Mouse (Mus musculus) layer of hippocampus, postnatal 36 days (tissue): ENCODE measurements at regions not wholly inside any gene's neighbourhood (a gene's known extent, or its start where the extent isn't known, plus 50 kb on each side); places are given as distances from the start of the nearest gene placed in this dataset.
A peak's percentile ranks its signal among the peaks of the same experiment; 100 is the strongest.

Experiments used
- DNase-seq, 2 experiments: peaks; one replicate each; pipeline ENCODE4 v3.0.0; 2022

DNA sequence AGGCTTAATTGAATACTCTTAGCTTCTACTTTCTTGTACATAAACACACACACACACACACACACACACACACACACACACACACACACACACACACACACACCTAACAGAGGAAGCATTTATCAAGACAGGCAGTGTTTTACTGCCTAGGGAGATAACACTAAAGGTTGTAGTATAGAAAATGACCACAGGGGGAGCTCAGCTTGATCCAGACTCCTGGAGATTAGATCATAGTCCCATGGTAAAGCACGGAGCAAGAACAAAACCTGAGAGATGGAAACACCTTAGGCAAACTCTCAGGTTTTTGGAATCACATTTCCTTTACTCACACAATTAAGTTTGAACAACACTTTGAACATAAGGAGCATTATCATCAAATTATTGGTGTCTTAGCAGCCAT lies 302.5 kb upstream of the Rnf219 start:
- DNase-seq = no peak

DNA sequence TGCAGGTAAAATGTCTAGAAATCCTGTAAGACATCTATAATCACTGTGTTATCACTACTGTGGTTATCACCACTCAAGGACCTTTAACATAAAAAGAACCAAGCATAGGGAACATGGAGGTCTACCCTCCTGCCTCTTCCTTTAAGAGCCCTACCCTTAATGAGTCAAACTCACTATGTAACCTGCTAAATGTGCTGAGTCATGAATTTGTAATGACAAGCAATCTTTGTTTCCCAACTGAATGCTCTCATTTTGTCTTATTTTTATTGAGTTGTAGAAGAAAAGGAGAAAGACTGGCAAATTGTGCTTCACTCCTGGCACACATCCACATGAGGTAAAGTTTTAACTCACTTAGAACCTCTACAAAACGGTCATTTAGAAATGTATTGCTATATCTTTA lies 301.8 kb upstream of the Rnf219 start:
- no peak for DNase-seq

DNA sequence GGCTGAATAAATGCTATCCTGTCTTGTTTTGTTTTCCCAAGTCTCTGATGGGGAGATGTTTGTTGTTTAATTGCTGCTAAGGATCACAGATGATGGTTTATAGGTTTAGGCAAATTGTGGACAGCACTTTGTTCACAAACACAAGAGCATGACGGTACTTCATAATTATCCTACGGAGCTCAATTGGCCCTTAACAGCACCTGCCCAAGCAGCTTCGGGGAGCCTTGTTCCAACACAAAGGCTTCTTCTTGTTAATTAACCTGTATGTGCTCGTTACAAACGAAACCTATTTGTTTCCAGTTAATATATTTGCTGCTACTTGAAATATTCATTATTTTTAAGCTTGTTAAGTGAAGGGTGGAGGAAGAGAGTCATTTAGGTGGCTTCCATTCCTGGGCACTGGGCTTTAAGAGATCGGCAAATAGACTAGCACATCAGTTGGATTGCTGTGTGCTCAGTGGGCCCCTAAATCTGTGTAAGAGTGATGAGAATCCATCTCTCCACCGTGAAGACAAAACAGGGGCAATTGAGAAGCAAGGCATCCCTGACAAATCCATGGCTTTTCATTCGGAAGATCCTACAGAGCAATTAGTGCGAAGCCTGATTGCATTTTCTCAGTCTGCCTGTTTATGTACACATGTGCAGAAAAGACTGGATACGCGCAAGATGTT lies 299.6 kb upstream of the Rnf219 start:
- DNase-seq = no peak

DNA sequence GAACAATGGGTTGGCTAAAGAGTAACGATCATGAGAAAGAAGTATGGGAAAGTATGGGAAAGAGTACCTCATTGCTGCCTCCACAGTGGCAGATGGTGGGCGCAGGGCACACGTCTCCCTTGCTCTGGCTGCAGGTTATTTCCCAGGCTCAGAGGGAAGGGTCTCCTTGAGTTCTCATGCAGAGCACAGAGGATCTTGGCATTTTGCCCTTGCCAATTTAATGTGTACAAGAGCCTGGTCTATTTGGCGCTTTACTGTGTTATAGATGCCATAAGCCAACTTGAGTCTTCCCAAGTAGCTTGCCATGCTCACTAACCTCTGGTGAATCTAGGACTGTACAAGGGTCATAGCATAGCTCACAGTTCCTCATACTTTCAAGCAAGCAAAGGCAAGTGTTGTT lies 296.7 kb upstream of the Rnf219 start:
- DNase-seq = no peak

DNA sequence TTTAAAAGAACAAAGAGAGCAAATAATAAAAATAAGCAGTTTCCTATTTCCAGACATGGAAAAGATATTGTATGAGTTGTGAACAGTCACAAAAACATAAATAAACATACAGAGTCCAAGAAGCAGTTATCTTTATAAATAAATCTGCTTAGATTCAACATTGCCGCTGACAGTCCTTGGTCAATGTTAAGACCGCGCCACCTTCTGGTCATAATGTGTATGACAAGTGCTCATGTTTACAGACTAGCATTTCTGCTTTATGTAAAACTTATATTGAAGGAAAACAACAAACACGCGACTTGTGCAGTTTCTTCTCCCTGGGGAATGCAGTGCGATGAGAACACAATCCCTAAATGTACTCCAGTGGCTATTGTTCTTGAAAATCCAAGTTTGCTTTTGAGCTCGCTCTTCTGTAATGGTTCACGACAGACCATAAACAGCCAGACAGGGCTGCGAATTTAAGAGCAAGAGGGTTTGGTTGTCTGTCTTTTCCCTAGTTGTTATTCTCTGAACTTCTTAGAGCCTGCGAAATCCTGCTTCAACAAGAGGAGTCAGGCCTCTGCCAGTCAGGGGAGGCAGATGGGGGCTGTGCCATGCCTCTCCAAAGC lies 291.6 kb upstream of the Rnf219 start:
- peak; percentile 37 to 63 for DNase-seq

DNA sequence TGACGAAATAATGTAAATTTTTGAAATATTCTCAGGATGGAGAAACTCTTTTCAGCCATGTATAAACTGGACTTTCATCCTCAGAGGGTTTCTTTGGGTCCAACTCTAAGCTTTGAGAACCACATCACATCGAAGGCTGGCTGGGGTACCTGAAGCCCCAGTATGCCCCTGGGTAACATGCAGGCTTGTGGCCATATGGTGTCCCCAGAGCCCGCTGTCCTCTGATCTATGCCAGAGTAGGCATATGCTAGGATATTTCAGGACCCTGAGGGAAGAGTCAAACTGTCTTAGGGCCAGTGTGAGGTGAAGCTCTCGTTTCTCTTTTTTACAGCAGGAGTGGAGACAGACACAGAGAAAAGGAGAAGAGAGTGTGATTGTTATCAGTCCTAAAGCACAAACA lies 289.6 kb upstream of the Rnf219 start:
- DNase-seq = no peak

DNA sequence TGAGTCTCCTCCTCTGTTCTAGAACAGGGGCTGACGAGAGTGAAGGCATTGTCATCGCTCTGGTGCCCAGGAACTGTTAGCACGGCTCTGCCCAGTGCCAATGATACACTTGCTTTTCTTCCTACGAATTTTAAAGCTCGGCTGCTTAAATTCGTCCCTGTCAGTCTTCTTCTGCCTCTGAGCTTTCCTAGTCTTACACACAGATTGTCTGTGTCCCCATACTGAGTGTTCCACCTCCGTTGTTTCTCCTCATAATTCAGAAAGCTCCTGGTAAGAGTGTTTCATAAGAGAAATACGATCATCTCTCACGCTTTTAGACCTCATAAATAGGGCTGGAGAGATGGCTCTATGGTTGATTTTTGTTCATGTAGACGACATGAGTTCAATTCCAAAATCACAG lies 282.9 kb upstream of the Rnf219 start:
- DNase-seq = no peak

DNA sequence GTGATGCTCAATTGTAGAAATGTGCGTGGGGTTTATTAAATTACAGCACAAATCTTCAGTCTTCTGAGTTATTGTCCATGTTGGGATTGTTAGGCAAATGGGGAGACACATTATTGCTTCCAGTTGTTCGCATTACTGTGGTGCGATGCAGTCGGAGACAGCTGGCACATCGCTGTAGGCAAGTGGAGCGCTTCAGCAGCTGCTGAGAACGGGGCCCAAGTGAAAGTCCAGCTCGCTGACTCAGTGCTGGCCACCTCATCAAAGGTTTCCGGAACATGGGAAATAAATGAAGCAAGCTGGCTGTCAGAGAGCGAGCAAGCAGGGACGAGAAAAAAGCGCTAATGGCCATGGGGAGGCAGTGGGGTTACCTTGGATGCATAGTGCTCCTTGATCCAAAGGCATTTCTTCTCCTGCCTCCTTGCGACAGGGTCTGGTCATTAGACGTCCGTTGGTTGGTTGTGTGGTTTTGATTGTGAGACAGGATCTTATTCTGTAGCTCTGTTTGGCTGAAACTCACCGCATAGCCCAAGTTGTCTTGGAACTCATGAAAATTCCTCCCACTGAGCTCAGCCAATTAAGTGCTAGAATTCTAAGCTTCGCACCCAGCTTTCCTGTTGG lies 274.0 kb upstream of the Rnf219 start:
- DNase-seq = no peak

DNA sequence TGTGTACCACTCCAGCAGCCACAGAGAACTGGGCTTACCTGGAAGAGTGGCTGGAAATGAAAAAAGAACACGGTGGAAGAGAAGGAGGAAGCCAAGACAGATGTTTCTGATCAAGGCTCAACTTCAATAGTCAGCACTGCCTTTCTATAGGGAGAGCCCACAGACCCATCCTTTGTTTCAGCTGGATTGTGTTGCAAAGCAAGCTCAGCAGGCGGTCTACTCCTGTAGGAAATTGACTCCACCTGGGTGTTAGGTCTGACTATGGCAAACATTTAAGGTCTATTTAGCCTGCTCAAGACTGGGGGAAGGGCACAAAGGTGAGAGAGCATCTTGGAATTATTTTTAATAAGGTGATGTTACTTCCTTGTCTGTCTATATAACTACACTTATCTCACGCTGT lies 266.9 kb upstream of the Rnf219 start:
- no peak for DNase-seq

DNA sequence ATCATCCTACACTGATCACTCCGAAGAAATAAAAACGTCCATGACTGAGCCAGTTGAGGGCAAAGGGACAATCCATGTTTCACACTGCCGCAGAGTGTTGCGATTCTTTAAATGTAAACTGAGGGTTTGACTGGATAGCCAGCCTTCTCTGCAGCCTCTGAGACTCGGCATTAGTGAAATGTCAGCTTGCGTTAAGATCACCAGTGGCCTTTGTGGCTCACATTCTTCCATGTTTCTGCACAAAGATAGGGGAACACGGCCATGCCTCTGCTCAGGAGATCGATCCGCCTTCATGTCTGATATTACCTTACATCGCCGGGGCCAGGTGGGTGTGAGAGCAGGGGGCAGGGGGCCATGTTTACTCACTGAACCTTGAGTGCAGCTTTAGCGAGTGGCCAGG lies 262.6 kb upstream of the Rnf219 start:
- no peak for DNase-seq

DNA sequence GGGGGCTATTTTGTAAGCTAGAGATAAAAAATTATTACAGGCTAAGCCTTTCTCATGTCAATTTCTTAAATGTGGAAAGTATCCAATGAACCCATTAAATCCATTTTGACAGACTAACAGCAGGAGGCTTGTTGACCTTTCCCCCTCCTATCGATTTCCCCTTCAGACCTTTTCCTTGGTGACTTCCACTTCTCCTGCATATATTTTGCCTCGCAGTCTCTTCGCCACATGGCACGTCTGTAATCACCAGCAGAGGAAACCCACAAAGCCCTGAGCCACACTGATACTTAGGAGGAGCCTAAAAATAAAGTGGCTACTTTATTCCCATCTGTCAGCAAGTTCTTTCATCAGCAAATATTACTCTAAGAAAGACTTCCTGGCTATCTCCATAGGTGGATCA lies 247.5 kb upstream of the Rnf219 start:
- DNase-seq = no peak

DNA sequence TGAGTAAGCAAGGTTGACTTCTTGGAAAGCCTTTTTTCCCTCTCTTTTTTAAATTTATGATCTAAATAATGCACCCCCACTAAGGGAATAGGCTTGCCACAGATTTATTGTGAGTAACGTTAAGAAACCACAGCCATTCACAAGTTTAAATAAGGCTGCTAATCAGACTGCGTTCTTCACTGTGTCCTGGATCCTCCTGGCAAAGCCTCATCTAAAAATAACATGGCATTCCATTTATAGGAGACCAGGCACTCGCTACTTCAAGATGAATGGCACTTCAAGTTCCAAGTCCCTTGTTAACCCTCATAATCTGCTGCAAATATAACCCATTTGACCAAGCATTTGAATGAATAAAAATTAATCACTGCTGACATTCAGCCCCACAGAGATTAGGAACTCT lies 211.8 kb upstream of the Rnf219 start:
- no peak for DNase-seq

DNA sequence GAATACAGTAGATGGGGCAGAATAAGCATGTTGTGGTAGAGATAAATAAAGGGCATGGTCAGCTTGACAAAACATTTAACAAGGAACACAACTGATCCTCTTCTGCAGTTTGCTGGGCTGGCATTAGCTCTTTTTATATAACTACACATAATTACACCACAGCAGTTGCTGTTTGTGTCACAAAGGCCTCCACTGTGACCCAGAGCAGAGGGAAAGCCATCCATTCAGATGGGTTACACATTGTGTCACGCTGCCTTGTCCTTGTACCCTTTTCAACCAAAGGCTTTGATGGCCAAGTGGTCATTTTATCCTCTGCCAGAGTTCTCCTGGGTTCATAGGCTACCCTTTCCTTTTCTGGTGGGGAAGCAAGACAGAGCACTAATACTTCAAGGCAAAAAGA lies 209.6 kb upstream of the Rnf219 start:
- no peak for DNase-seq

DNA sequence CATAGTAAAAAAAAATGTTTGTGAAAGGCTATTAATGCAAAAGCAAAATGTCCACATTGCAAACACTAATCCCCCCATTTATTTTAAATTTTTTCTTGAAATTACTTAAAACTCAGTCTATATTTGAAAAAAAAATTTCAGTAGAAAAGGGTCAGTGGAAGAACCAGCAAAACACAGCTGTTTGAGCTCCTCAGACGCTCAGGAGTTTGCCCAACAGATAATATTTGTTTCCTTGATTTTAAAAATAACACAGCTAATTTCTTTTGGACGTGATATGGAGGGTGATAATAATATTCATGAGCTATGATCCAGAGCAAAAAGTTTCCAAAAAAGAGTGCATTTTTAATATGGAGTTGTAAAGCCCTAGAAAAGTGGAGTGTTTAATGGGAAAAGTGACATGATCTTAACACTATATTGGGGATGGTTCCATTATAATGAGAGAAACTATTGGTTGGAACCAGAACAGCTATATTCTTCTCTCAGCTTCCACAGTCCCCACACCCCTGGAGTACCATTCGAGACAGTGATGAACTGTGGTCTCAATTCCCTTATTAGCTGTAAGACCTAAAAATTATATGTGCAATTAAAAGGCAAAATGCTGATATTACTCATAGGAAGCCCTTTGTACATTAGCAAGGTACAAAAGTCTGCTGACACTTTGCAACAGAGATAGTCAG lies 209.0 kb upstream of the Rnf219 start:
- no peak for DNase-seq

DNA sequence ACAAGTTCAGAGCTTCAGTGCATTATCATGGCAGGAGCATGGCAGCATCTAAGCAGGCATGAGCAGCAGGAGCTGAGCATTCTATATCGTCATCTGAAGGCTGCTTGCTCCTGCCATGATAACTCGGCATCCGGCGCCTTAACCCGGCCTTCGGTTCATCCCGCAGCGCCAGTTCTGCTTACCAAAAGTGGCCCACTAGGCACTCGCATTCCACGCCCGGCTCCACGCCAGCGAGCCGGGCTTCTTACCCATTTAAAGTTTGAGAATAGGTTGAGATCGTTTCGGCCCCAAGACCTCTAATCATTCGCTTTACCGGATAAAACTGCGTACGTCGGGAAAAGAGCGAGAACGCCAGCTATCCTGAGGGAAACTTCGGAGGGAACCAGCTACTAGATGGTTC lies 193.2 kb upstream of the Rnf219 start:
- DNase-seq = peak; percentile 88 to 94

DNA sequence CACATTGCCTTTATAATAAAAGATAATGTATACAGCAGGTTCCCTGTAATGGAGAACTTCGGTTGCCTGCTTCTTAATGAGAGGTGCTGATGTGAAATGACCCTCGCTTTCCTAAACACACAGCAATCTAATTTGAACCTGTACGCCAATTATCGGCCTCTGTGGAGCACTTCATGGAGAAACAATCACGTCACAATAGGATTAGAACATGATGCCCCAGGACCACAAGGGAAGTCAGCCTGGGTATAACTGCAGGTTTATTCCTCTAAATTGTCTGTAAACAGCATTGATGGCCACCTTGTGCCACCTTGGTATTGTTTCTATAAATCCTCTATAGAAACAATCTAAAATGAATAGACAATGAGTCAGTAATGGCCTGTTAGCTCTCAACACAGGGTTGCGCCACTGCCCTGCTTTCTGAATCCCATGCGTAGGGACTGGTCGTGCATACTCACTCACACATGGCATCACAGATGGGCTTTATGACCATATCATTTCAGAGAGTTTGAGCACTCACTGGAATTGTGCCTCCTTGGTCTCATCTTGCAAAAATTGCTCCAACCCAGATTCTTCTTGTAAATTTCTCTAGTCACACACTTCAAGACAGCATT lies 179.9 kb upstream of the Rnf219 start:
- no peak for DNase-seq

DNA sequence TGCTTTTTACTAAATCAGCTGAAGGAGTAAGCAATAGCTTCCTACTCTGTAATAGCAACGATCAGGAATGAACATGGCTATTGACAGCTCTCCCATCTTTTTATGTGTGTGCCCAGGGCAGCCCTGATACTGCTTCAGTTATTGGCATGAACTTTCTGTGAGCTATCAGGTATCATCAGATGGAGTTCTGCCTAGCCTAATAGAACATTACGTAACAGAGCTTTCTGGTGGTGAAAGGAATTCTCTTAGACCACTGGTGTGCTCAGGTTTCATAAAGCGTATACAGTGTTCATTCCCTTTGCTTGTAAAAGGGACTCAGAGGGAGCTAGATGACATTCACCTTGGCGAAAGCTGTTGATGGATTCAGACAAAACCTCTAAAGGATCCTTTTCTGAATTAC lies 176.5 kb upstream of the Rnf219 start:
- no peak for DNase-seq

DNA sequence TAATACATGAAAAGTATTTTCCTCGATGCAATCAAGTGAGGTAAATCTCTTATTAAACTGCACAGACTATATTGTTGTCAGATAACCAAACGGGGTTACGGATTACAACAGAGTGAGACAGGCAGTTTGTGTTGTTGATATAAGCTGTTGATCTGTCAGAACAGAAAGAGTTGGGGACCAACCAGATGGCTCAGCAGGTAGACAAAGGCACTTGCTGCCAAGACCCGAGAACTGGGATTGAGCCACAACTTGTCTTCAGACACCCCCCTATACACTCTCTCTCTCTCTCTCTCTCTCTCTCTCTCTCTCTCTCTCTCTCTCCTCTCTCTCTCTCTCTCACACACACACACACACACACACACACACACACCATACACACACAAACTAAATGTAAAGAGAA lies 172.7 kb upstream of the Rnf219 start:
- DNase-seq = no peak

DNA sequence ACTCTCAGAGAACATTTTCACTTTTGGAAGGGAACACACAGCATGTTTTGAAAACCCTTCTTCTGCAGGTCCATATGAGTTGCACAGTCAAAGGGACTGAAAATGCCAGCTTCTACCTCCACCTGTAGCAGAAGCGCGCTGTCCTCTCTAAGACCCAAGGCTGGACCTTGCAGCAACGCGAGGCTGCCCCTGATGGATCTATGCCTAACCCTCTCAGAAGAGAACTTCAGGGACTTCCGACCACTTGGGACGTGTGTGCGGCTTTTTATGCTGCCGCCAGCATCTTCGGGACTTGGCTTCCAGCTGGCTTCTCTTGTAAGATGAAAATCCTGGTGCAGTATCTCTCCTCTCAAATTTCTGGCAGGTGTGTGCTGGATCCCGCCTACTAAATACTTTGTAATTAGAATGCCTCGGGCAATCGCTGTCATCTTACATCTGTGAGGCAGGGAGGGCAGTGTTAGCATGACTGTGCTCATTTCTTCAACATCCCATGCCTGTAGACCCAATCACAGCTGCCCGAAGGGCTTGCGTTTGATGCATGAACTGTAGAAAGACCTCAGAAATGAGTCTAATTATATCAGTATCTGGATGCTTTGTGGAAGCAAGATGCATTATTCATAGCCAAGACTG lies 171.8 kb upstream of the Rnf219 start:
- no peak for DNase-seq

DNA sequence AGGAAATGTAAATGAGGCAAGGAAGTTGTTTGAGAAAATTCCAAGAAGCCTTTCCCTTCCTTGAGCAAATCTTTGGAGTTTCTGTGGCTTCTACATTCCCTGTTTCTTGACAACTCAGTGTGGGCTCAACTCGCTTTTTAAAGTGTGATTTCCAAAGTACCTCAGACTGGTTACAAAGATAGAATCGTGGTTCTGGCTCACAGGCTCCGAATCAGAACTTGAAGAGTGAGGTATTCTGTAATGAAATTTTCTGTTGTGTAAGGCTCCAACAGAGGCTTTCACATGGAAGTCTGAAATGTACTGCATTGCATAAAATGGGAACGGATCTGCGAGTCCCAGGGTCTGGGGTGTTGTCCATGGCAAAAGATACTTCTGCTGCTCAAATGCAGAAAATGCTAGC lies 170.2 kb upstream of the Rnf219 start:
- no peak for DNase-seq

DNA sequence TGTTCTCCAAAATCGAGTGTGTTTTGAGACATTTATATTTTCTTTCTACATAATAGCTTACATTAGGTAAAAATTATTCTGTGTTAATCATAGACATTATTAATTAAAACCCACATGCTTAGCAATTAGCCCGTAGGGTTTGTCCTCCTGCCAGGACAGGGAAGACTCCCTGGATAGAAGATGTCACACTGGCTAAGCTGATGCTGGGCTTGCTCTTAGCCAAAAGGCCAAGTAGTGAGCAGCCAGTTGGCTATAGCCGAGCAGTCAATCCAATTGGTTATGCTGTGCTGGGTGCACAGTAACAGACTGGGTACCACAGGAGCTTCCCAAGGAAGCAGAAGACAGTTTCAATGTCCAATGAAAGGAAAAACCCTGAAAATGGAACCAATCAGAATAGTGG lies 166.0 kb upstream of the Rnf219 start:
- DNase-seq = no peak

DNA sequence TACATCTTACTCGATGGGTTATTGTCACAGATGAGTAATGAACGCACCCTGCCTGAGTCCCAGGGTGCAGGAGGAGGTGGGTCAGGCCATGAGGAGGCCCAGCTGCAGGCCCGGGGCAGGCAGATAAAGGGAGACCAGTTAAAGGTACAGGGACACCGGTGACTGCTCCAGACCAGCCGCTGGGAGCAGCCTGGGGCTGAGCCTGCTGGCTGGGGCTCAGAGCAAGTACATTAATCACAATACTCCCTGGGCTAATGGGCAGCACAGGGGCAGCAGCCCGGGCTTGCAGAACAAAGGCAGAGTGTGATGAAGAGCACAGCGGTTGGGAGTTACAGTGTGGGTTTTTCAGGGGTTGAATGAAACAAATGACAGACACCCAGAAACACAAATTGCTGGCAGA lies 154.4 kb upstream of the Rnf219 start:
- DNase-seq = no peak

DNA sequence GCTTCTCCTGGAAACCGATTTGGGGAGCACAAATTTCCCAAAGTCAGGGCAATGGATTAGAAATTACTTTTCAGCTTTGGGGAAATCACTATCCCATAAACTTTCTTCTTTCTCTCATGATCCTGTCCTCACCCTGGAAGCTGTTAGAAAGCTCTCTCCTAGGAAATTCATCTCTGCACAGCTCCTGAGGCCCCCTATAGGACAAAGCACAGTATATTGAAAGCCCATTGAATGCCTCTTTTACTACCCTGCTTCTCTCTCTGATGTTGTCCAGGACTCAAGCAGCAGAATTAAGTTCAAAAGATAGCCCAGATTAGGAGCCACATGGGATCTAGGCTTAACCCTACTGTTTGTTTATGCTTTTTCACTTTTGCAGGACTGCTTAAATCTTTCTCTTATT lies 139.3 kb upstream of the Rnf219 start:
- DNase-seq = no peak
